Mouse (Mus musculus): ENCODE measurements around the gene Ntm.

Ntm gene

GRCm38 (mm10) chr9:29296752-29297151 lies 666.2 kb downstream of the Ntm start:
- no peak for DNase-seq

- no peak for DNase-seq
Measured at GRCm38 (mm10) chr9:29288003-29288704, 674.8 kb downstream of the Ntm start.

- no peak for DNase-seq
Measured at GRCm38 (mm10) chr9:29285144-29285543, 677.8 kb downstream of the Ntm start.

GRCm38 (mm10) chr9:29272861-29273260 lies 690.1 kb downstream of the Ntm start:
- no peak for DNase-seq

DNA sequence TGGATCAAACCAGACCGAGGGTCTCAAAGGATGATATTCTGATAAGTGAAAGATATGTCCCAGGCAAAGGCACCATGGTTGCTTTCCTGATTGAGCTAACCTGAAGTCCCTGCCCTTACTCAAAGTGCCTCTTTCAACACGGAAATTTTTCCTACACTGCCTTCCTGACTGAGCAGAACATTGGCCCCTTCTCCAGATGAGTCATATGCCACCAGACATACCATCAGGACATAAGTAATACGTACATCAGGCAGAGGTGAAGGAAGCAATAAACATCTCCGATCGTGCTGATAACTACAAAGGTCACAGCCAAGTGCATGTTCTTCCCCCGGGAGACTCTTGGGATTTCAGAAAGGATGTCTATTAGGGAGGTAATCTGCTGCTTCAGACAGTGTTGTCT lies 693.0 kb downstream of the Ntm start:
- no peak for DNase-seq

DNA sequence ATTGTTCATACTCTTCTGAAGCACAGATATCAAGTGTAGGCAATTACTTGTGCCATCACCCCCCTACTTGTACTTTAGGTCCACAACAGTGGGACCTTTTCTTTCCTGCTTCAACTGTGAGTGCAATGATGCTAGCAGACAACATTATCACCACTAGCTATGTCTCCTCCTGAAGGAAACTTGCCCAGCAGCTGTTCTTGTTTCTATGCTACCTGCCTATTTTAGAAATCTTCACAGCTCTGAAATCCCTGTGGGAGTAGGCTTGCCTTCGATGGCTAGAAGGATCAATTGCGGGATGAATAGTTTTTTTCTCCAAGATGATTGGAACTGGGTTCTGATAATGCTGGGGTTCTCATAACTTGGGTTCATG lies 693.7 kb downstream of the Ntm start:
- DNase-seq: no peak

GRCm38 (mm10) chr9:29268583-29269276 lies 694.2 kb downstream of the Ntm start:
- peak; percentile 53 for DNase-seq

DNA sequence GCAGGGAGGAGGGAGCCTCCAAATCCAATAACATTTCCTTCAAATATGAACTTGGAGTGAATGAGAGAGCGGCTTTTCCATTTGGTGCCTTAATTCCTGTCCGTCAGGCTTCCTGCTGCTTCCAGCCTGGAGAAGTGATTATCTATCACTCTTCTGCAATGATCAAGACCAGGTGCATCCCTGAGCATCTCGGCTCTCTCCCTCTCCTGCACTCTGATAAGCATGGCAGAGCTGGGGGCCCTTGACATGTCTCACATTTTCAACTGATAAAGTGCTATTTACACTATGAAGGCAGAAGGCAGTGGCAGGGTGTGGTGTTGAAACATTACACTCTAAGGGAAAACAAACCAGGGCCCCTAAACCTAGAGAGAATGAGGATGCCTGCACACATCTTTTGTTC lies 695.3 kb downstream of the Ntm start:
- no peak for DNase-seq

DNA sequence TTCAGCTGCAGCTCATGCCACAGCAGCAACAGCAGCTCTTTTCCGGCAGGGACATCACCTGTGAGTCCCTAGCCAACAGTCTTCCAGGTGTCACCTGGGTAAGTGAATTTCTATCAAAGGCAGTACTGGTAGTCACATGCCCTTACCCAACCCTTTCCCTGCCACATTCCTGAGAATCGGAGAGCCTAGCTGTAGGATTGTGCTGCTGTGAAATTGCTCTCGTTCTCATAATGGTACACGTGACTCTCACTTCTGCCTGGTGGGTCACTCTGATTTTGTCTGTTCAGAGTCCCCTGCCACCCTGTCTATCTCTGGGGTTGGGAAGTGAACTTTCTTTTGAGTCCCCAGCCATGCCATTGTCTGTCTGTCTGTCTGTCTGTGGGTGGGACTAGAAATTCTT lies 697.8 kb downstream of the Ntm start:
- DNase-seq: no peak

GRCm38 (mm10) chr9:29262836-29263235 lies 700.1 kb downstream of the Ntm start:
- DNase-seq: no peak

- no peak for DNase-seq
Measured at GRCm38 (mm10) chr9:29252866-29253265, 710.1 kb downstream of the Ntm start.

GRCm38 (mm10) chr9:29250813-29251212 lies 712.1 kb downstream of the Ntm start:
- no peak for DNase-seq

DNA sequence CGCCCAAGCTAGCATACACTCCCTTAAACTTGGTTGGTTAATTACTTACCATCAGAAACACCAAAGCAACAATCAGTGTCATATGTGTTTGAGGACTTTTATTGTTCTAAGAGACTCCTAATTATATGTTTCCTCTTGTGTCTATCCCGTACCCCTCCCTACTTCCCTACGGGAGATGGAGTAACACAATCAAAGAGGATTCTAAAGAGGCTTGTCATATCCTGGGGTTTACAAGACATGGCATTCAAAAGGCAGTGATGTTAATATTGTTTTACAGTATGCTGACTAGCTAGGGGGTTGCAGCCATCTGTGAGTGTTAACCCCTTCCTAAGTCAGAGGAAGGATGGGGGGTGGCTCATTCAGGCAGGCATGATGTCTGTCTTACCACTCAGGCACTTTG lies 715.1 kb downstream of the Ntm start:
- DNase-seq: no peak

- no peak for DNase-seq
Measured at GRCm38 (mm10) chr9:29244006-29244405, 718.9 kb downstream of the Ntm start.

- DNase-seq: peak; percentile 92
Measured at GRCm38 (mm10) chr9:29242497-29243422, 720.2 kb downstream of the Ntm start.

- no peak for DNase-seq
Measured at GRCm38 (mm10) chr9:29240797-29241196, 722.1 kb downstream of the Ntm start.

GRCm38 (mm10) chr9:29238973-29239372 lies 724.0 kb downstream of the Ntm start:
- peak; percentile 71 for DNase-seq

- DNase-seq: no peak
Measured at GRCm38 (mm10) chr9:29236752-29237151, 726.2 kb downstream of the Ntm start.

- no peak for DNase-seq
Measured at GRCm38 (mm10) chr9:29227747-29228146, 735.2 kb downstream of the Ntm start.

- no peak for DNase-seq
Measured at GRCm38 (mm10) chr9:29222915-29223545, 739.9 kb downstream of the Ntm start.

GRCm38 (mm10) chr9:29220941-29221615 lies 741.9 kb downstream of the Ntm start:
- peak; percentile 75 for DNase-seq

DNA sequence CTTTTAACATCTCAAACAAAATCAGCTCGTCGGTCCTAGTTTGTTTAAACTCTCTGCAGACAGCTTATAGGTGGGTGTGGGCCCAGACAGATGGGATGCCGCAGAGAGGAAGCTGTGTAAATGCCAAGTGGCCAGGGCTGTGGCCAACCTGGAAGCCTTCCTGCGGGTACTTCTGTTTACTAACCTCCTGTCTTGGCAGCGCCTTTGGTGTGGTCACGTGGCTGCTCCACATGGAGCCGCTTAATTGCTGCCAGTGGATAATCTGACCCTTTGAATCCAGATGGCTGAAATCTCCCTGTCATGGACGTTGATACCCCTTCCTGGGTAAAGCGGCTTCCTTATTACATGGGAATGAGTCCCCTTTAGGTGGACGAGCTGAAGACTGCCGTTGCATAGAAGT lies 742.4 kb downstream of the Ntm start:
- DNase-seq: peak; percentile 97

- DNase-seq: no peak
Measured at GRCm38 (mm10) chr9:29217951-29218350, 745.0 kb downstream of the Ntm start.

Measured in cerebellum, adult 8-10 months (tissue).